Mouse (Mus musculus): ENCODE data around the gene Rtn1.
A peak's percentile ranks its signal among the peaks of the same experiment; 100 is the strongest.

Rtn1 gene

GRCm38 (mm10) chr12:72229451-72230196, 179.2 kb downstream of the Rtn1 start:
- DNase-seq (ENCODE audit: low spot score): no peak

GRCm38 (mm10) chr12:72227731-72228130, 181.1 kb downstream of the Rtn1 start:
- DNase-seq (ENCODE audit: low spot score): no peak

GRCm38 (mm10) chr12:72225371-72225770, 183.5 kb downstream of the Rtn1 start:
- DNase-seq (ENCODE audit: low spot score): no peak

GRCm38 (mm10) chr12:72223557-72224102, 185.2 kb downstream of the Rtn1 start:
- DNase-seq (ENCODE audit: low spot score): no peak

- peak; percentile 10 for DNase-seq (ENCODE audit: low spot score)
Observed at GRCm38 (mm10) chr12:72213554-72213953, 195.3 kb downstream of the Rtn1 start.

GRCm38 (mm10) chr12:72200828-72201227, 208.0 kb downstream of the Rtn1 start:
- DNase-seq (ENCODE audit: low spot score): no peak

GRCm38 (mm10) chr12:72197925-72198486, 210.8 kb downstream of the Rtn1 start:
- DNase-seq (ENCODE audit: low spot score): no peak

- DNase-seq (ENCODE audit: low spot score): no peak
Observed at GRCm38 (mm10) chr12:72197434-72197833, 211.4 kb downstream of the Rtn1 start.

GRCm38 (mm10) chr12:72184929-72185328, 223.9 kb downstream of the Rtn1 start, which contains the start of gene Ccdc175:
Ccdc175 (minus strand) TSS chr12:72185029.
- DNase-seq (ENCODE audit: low spot score): no peak

GRCm38 (mm10) chr12:72179561-72179960, 229.3 kb downstream of the Rtn1 start:
- DNase-seq (ENCODE audit: low spot score): no peak

- DNase-seq (ENCODE audit: low spot score): no peak
Observed at GRCm38 (mm10) chr12:72178322-72178721, 230.5 kb downstream of the Rtn1 start.

Measured in lung, postnatal 25 days (tissue).